Mouse (Mus musculus) ES-Bruce4 (cell line): ENCODE data around the gene Usf3.

Experiments
- EP300 ChIP-seq: IDR thresholded peaks from 2 replicates; pipeline ENCODE4 v1.6.1; 2011; ENCODE audit warnings: low read depth, low read length; ENCODE audit not compliant: insufficient read depth
- POLR2A ChIP-seq: IDR thresholded peaks from one replicate; pipeline ENCODE4 v1.8.1; 2011; ENCODE audit warnings: low read length; ENCODE audit not compliant: insufficient read depth

- TF ChIP-seq POLR2A (no peak), EP300 (no peak)
Measured at GRCm38 (mm10) chr16:44182597-44182996, 9.6 kb downstream of the Usf3 start.
